Mouse (Mus musculus) MEL (cell line): ENCODE measurements around the gene Catsperg1.

Experiments used
- CTCF ChIP-seq, 3 experiments: IDR thresholded peaks in 2 of 3; conservative IDR thresholded peaks in 1 of 3; 2 replicates each; pipeline ENCODE4 v1.5.1; 2011 to 2012; ENCODE audit warnings: low read length in 3 of 3, low read depth in 2 of 3, mild to moderate bottlenecking in 2 of 3, improper control_type of control experiment in 1 of 3, inconsistent platforms in 1 of 3, mixed read lengths in 1 of 3, moderate library complexity in 1 of 3; ENCODE audit not compliant: control insufficient read depth in 1 of 3, insufficient read depth in 1 of 3, poor library complexity in 1 of 3, severe bottlenecking in 1 of 3
- ELF1 ChIP-seq: IDR thresholded peaks from 2 replicates; pipeline ENCODE4 v1.6.1; 2014; ENCODE audit warnings: low read depth, mild to moderate bottlenecking, inconsistent platforms, low read length, improper control_type of control experiment, moderate library complexity
- EP300 ChIP-seq, 2 experiments: IDR thresholded peaks; 2 replicates each; pipeline ENCODE4 v1.6.1; 2011; ENCODE audit warnings: improper control_type of control experiment in 2 of 2, low read length in 2 of 2, low read depth in 1 of 2, mild to moderate bottlenecking in 1 of 2
- GATA1 ChIP-seq: IDR thresholded peaks from 2 replicates; pipeline ENCODE4 v1.6.1; 2011; ENCODE audit warnings: low read depth, low read length, improper control_type of control experiment
- MAX ChIP-seq: IDR thresholded peaks from 2 replicates; pipeline ENCODE4 v1.6.1; 2011; ENCODE audit warnings: low read length, improper control_type of control experiment
- MAZ ChIP-seq: IDR thresholded peaks from 2 replicates; pipeline ENCODE4 v1.6.1; 2012; ENCODE audit warnings: low read depth, mild to moderate bottlenecking, inconsistent platforms, low read length, improper control_type of control experiment
- MYC ChIP-seq: IDR thresholded peaks from 2 replicates; pipeline ENCODE4 v1.6.1; 2011; ENCODE audit warnings: low read depth, mild to moderate bottlenecking, low read length, improper control_type of control experiment, moderate library complexity
- POLR2A ChIP-seq, 2 experiments: IDR thresholded peaks; 2 replicates each; pipeline ENCODE4 v1.6.1; 2011 to 2012; ENCODE audit warnings: low read length in 2 of 2, mild to moderate bottlenecking in 2 of 2, control low read depth in 1 of 2, improper control_type of control experiment in 1 of 2, low read depth in 1 of 2, moderate library complexity in 1 of 2; ENCODE audit not compliant: control insufficient read depth in 1 of 2, insufficient read depth in 1 of 2, poor library complexity in 1 of 2
- POLR2AphosphoS2 ChIP-seq: IDR thresholded peaks from 2 replicates; pipeline ENCODE4 v1.6.1; 2011; ENCODE audit warnings: low read length, improper control_type of control experiment
- TBP ChIP-seq: IDR thresholded peaks from 2 replicates; pipeline ENCODE4 v1.8.0; 2011; ENCODE audit warnings: low read depth, low read length, improper control_type of control experiment
- USF1 ChIP-seq: IDR thresholded peaks from 2 replicates; pipeline ENCODE4 v1.6.1; 2014; ENCODE audit warnings: low read depth, mild to moderate bottlenecking, inconsistent platforms, low read length, improper control_type of control experiment, moderate library complexity
- ZC3H11A ChIP-seq: IDR thresholded peaks from 2 replicates; pipeline ENCODE4 v1.6.1; 2012; ENCODE audit warnings: low read depth, mild to moderate bottlenecking, inconsistent platforms, low read length, improper control_type of control experiment
- ZKSCAN1 ChIP-seq: IDR thresholded peaks from 2 replicates; pipeline ENCODE4 v1.6.1; 2012; ENCODE audit warnings: low read depth, mild to moderate bottlenecking, inconsistent platforms, low read length, improper control_type of control experiment, moderate library complexity
- ZNF384 ChIP-seq: IDR thresholded peaks from 2 replicates; pipeline ENCODE4 v1.6.1; 2012; ENCODE audit warnings: low read depth, mild to moderate bottlenecking, inconsistent platforms, low read length, improper control_type of control experiment

DNA sequence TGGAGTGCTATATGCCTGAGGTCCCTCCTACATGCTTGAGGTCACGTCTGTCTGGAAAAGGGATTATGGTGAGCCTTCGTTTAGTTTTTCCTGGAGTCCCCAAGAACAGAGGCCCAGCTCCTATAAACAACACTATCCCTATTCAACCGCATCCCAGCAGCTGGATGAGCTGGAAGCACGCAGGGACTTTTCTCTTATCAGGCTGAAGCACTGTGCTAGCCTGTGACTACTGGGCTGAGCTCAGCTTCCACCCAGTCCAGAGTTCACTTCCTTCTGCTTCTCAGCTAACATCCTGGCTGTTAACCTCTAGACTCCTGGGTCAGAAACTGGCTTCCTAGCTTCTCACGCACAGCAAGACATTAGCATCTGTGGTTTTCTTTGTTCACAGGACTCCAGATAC is 40.0 kb upstream of the Catsperg1 start:
- TF ChIP-seq ZC3H11A (no peak), ZKSCAN1 (no peak), CTCF (IDR thresholded peaks at IDR 0.05 in 2 of 3, conservative IDR thresholded peaks at IDR 0.05 in 1 of 3; ENCODE audit: control insufficient read depth in 1 of 3, insufficient read depth in 1 of 3, low read depth in 2 of 3, low read length in 3 of 3, poor library complexity in 1 of 3, severe bottlenecking in 1 of 3) (no peak), POLR2A (IDR thresholded peaks at IDR 0.05; ENCODE audit: control insufficient read depth in 1 of 2, insufficient read depth in 1 of 2, low read depth in 1 of 2, low read length in 2 of 2, poor library complexity in 1 of 2) (no peak), EP300 (IDR thresholded peaks at IDR 0.05; ENCODE audit: low read depth in 1 of 2, low read length in 2 of 2) (no peak), ZNF384 (no peak), ELF1 (no peak), MYC (no peak), GATA1 (no peak), MAX (no peak), MAZ (no peak), USF1 (no peak), TBP (no peak), POLR2AphosphoS2 (no peak)
